In the genomic region with DNA sequence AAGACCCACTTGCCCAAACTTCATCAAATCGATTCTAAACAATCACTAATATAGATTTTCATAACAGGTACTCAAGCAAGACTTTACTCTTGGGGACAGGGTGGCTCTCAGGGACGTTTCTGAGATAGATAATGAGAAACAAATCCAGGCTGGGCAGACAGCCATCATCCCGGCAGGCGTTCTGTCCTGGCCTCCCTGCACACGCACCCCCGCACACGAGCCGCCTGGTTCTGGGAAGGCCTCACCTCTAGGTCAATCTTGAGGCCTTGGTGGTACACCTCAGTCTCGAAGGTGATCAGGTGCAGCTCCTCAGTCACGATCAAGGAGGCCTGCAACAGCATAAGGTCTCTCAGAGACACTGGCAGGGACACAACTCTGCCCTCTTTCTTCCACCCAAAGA, we compare ENCODE assay signal across 7 mouse cellular contexts.
"Had no signal": no experiment of that assay in that cellular context is flagged by ENCODE, and none has a peak within 500 bp of the region (broad histone marks: within the 10 kb centered on the region; RNA-seq: fewer than 3 reads in every experiment).

No protein-coding gene starts in this region.

- DNase-seq: kidney, postnatal 36 days; layer of hippocampus, adult 9-11 months; lung, adult 2 months; lung, postnatal 36 days; midbrain, embryonic 14.5 days; thymus, adult 18-20 months; thymus, postnatal 25 days had no signal
